Mouse (Mus musculus): ENCODE measurements around the gene Vmn1r115. TPM values are rescaled to one million over a fixed set of nuclear protein-coding genes. Genes with fewer than 3 reads are reported as not detected.
"Not testable (repeated sequence)": the region's sequence is repeated elsewhere in the genome, so short reads cannot be mapped to it uniquely, and the experiment has no call there.

Gene Vmn1r115
- not detected in 2 replicates for polyA plus RNA-seq (2014; fragmentation: Nextera tagmentation; extraction: Ambion mirVana)

DNA sequence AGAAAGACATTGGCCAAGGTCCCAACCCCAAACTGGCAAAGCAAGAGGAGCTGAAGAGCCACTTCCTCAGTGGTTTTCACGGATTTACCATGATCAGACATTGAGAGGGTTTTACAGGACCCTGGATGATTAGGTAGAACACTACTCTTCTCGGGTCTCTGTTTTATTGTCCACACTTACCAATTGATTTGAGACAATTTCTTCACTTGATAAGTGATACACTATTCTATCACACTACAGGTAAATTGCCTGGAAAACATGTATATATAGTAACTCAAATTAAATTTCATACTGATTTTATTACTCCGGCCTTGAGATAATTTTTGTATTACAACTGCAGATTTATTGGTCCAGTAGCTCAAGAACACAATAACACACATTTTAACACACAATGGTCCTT is at the start of gene Vmn1r115:
Gene Vmn1r115, minus strand, starts transcription at position 101 of the 400 bp plus-strand sequence.
- DNase-seq (ENCODE audit: low spot score); H3K4me2 ChIP-seq (replicated peaks); H3K4me3 ChIP-seq (replicated peaks; ENCODE audit: low read length); H3K27ac ChIP-seq; H3K9ac ChIP-seq; H3K27me3 ChIP-seq (ENCODE audit: control insufficient read depth, insufficient read depth, low read length); ATAC-seq (ENCODE audit: low FRiP score); H3K9me3 ChIP-seq (ENCODE audit: control insufficient read depth, low read length); H3K4me1 ChIP-seq (replicated peaks; ENCODE audit: control insufficient read depth, insufficient read depth, low read length); H3K36me3 ChIP-seq (replicated peaks; ENCODE audit: control insufficient read depth, insufficient read depth): not testable (repeated sequence)
- 88% methylated on average over 1 of the region's 3 CpGs for WGBS

DNA sequence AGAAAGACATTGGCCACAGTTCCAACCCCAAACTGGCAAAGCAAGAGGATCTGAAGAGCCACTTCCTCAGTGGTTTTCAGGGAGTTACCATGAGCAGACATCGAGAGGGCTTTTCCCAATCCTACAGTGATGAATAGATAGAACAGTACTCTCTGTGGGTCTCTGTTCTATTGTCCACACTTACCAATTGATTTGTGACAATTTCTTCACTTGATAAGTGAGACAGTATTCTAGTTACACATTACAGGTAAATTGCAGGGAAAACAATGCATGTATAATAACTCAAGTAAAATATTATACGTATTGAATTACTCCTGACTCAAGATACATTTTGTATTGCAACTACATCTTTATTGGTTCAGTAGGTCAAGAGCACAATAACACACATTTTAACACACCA is 39.2 kb upstream of the Vmn1r115 start, which contains the start of gene Vmn1r117:
Gene Vmn1r117, minus strand, starts transcription at position 101 of the 400 bp plus-strand sequence.
- not testable (repeated sequence) for H3K27ac ChIP-seq; H3K27me3 ChIP-seq (ENCODE audit: control insufficient read depth, insufficient read depth, low read length); H3K4me2 ChIP-seq (replicated peaks); DNase-seq (ENCODE audit: low spot score); ATAC-seq (ENCODE audit: low FRiP score); H3K9me3 ChIP-seq (ENCODE audit: control insufficient read depth, low read length); H3K4me1 ChIP-seq (replicated peaks; ENCODE audit: control insufficient read depth, insufficient read depth, low read length); H3K9ac ChIP-seq; H3K36me3 ChIP-seq (replicated peaks; ENCODE audit: control insufficient read depth, insufficient read depth); H3K4me3 ChIP-seq (replicated peaks; ENCODE audit: low read length)
- WGBS, result no CpG with 5 or more reads among the region's 2 CpGs

DNA sequence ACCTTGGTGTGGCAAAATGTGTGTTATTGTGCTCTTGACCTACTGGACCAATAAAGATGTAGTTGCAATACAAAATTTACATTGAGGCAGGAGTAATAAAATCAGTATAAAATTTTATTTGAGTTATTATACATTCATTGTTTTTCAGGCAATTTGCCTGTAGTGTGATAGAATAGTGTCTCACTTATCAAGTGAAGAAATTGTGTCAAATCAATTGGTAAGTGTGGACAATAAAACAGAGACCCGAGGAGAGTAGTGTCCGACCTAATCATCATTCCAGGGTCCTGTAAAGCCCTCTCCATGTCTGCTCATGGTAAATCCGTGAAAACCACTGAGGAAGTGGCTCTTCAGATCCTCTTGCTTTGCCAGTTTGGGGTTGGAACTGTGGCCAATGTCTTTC is 27.2 kb upstream of the Vmn1r115 start, which contains the start of gene Vmn1r116:
Gene Vmn1r116, plus strand, starts transcription at position 301 of the 400 bp plus-strand sequence.
- 60% methylated on average over 3 of the region's 3 CpGs for WGBS
- not testable (repeated sequence) for ATAC-seq (ENCODE audit: low FRiP score); H3K4me1 ChIP-seq (replicated peaks; ENCODE audit: control insufficient read depth, insufficient read depth, low read length); H3K27me3 ChIP-seq (ENCODE audit: control insufficient read depth, insufficient read depth, low read length); H3K9ac ChIP-seq; H3K36me3 ChIP-seq (replicated peaks; ENCODE audit: control insufficient read depth, insufficient read depth); H3K4me2 ChIP-seq (replicated peaks); H3K9me3 ChIP-seq (ENCODE audit: control insufficient read depth, low read length); DNase-seq (ENCODE audit: low spot score); H3K4me3 ChIP-seq (replicated peaks; ENCODE audit: low read length); H3K27ac ChIP-seq

DNA sequence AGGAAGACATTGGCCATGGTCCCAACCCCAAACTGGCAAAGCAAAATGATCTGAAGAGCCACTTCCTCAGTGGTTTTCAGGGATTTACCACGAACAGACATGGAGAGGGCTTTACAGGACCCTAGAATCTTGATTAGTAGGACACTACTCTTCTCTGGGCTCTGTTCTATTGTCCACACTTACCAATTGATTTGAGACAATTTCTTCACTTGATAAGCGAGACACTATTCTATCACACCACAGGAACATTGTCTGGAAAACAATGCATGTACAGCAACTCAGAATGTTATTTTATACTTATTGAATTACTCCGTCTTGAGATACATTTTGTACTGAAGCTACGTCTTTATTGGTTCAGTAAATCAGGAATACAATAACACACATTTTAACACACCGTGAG is 32.7 kb downstream of the Vmn1r115 start, which contains the start of gene Vmn1r114:
Gene Vmn1r114, minus strand, starts transcription at position 101 of the 400 bp plus-strand sequence.
- H3K27ac ChIP-seq; H3K9ac ChIP-seq; DNase-seq (ENCODE audit: low spot score); H3K4me1 ChIP-seq (replicated peaks; ENCODE audit: control insufficient read depth, insufficient read depth, low read length); ATAC-seq (ENCODE audit: low FRiP score); H3K36me3 ChIP-seq (replicated peaks; ENCODE audit: control insufficient read depth, insufficient read depth); H3K4me3 ChIP-seq (replicated peaks; ENCODE audit: low read length); H3K4me2 ChIP-seq (replicated peaks); H3K27me3 ChIP-seq (ENCODE audit: control insufficient read depth, insufficient read depth, low read length); H3K9me3 ChIP-seq (ENCODE audit: control insufficient read depth, low read length): not testable (repeated sequence)
- WGBS, result no CpG with 5 or more reads among the region's 5 CpGs

Other genes with a start within 250 kb of the Vmn1r115 start
- gene Gm4513, start 246.0 kb downstream of the Vmn1r115 start, polyA plus RNA-seq (2014; fragmentation: Nextera tagmentation; extraction: Ambion mirVana), result not detected in 2 replicates
- not detected in 2 replicates for gene Vmn1r107, start 176.1 kb downstream of the Vmn1r115 start, polyA plus RNA-seq (2014; fragmentation: Nextera tagmentation; extraction: Ambion mirVana)
- not detected in 2 replicates for gene Vmn1r111, start 141.8 kb downstream of the Vmn1r115 start, polyA plus RNA-seq (2014; fragmentation: Nextera tagmentation; extraction: Ambion mirVana)
- gene Gm10668, start 114.4 kb downstream of the Vmn1r115 start, polyA plus RNA-seq (2014; fragmentation: Nextera tagmentation; extraction: Ambion mirVana), result not detected in 2 replicates
- gene Vmn1r112, start 73.8 kb downstream of the Vmn1r115 start, polyA plus RNA-seq (2014; fragmentation: Nextera tagmentation; extraction: Ambion mirVana), result not detected in 2 replicates
- gene Vmn1r113, start 57.7 kb downstream of the Vmn1r115 start, polyA plus RNA-seq (2014; fragmentation: Nextera tagmentation; extraction: Ambion mirVana), result not detected in 2 replicates
- not detected in 2 replicates for gene Vmn1r114, start 32.8 kb downstream of the Vmn1r115 start, polyA plus RNA-seq (2014; fragmentation: Nextera tagmentation; extraction: Ambion mirVana)
- gene Vmn1r116, start 27.3 kb upstream of the Vmn1r115 start, polyA plus RNA-seq (2014; fragmentation: Nextera tagmentation; extraction: Ambion mirVana), result not detected in 2 replicates
- not detected in 2 replicates for gene Vmn1r117, start 39.1 kb upstream of the Vmn1r115 start, polyA plus RNA-seq (2014; fragmentation: Nextera tagmentation; extraction: Ambion mirVana)
- gene Vmn1r118, start 67.4 kb upstream of the Vmn1r115 start, polyA plus RNA-seq (2014; fragmentation: Nextera tagmentation; extraction: Ambion mirVana), result not detected in 2 replicates
- gene Vmn1r119, start 167.5 kb upstream of the Vmn1r115 start, polyA plus RNA-seq (2014; fragmentation: Nextera tagmentation; extraction: Ambion mirVana), result not detected in 2 replicates
- not detected in 2 replicates for gene Vmn1r120, start 208.8 kb upstream of the Vmn1r115 start, polyA plus RNA-seq (2014; fragmentation: Nextera tagmentation; extraction: Ambion mirVana)

All from hindbrain, embryonic 14.5 days (tissue).